Mouse (Mus musculus): Measurements from ENCODE around the gene Amz1. TPM values are rescaled to one million over a fixed set of nuclear protein-coding genes. Genes with fewer than 3 reads are reported as not detected.

Gene Amz1
- polyA plus RNA-seq, 1 experiment from 2014 or later: 1.2 TPM

GRCm38 (mm10) chr5:140710315-140710714, 13.6 kb upstream of the Amz1 start:
- WGBS: 90% methylated on average over 6 of the region's 6 CpGs
- no peak overlapping the region for H3K27ac ChIP-seq (ENCODE audit: low read depth, low read length)
- no peak for ATAC-seq (replicated peaks; ENCODE audit: low FRiP score)

GRCm38 (mm10) chr5:140711040-140711439, 12.9 kb upstream of the Amz1 start:
- Histone ChIP-seq H3K27ac (ENCODE audit: low read depth, low read length) (no peak overlapping the region), H3K9ac (ENCODE audit: low read depth, low read length) (no peak overlapping the region), H3K27me3 (replicated peaks; ENCODE audit: control insufficient read depth, insufficient read depth, low read length) (no peaks in the 10 kb centered on the region), H3K36me3 (ENCODE audit: control insufficient read depth, insufficient read depth, low read length) (peaks cover 32% of the 10 kb centered on the region), H3K4me1 (replicated peaks; ENCODE audit: control insufficient read depth, insufficient read depth, low read length) (peaks cover under 1% of the 10 kb centered on the region; the same call in 1 of the 2 replicates), H3K4me3 (ENCODE audit: low read depth, low read length) (no peak overlapping the region), H3K4me2 (no peak overlapping the region), H3K9me3 (ENCODE audit: control insufficient read depth, low read length) (no peaks in the 10 kb centered on the region)
- no peak for ATAC-seq (replicated peaks; ENCODE audit: low FRiP score)
- no peak for DNase-seq (ENCODE audit: low spot score)
- WGBS: 85% methylated on average over 5 of the region's 5 CpGs

More at GRCm38 (mm10) chr5:140710315-140710714, 13.6 kb upstream of the Amz1 start:
- H3K9me3 ChIP-seq (ENCODE audit: control insufficient read depth, low read length): no peaks in the 10 kb centered on the region
- no peak for DNase-seq (ENCODE audit: low spot score)
- no peak overlapping the region for H3K4me3 ChIP-seq (ENCODE audit: low read depth, low read length)
- H3K4me1 ChIP-seq (replicated peaks; ENCODE audit: control insufficient read depth, insufficient read depth, low read length): peaks cover 6% of the 10 kb centered on the region
- H3K36me3 ChIP-seq (ENCODE audit: control insufficient read depth, insufficient read depth, low read length): peaks cover 31% of the 10 kb centered on the region
- no peaks in the 10 kb centered on the region for H3K27me3 ChIP-seq (replicated peaks; ENCODE audit: control insufficient read depth, insufficient read depth, low read length)
- H3K4me2 ChIP-seq: no peak overlapping the region
- no peak overlapping the region for H3K9ac ChIP-seq (ENCODE audit: low read depth, low read length)

DNA sequence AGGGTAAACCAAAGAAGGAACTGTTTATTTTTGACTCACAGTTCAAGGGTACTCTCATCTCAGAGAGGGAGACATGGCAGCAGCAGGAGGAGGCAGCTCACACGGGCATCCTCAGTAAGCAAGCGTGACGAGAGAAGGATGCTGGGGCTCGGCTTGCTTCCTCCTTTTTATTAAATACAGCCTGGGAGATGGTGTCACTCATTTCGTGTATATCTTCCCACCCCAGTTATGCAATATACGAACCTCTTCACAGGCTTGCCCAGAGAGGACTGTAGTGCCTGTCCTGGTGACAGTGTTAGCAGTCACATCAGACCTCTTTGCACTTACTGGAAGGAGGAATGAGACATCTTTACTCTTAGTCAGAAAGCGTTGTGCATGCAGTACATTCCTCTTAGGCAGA, 3.2 kb upstream of the Amz1 start:
- 66% methylated on average over 7 of the region's 7 CpGs for WGBS

DNA sequence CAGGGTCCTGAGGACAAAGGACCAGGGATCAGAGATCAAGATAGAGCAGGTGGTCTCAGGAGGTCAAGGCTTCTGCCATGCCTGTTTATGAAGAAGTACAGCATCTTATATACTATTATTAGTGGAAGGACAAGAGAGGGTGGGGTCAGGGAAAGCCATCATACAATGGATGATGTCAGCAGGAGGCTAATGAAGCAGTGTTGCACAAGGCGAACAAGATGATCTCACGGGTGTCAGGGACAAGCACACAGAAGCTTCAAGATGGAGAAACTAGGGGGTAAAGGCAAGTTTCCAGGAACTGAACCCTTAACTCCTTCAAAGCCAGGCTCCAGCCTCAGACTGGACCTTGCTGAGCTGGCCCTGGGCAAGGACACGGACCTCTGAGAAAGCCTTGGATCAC, 1.8 kb upstream of the Amz1 start:
- Histone ChIP-seq H3K27me3 (replicated peaks; ENCODE audit: control insufficient read depth, insufficient read depth, low read length) (no peaks in the 10 kb centered on the region; the same call in 1 of the 2 replicates), H3K9me3 (ENCODE audit: control insufficient read depth, low read length) (no peaks in the 10 kb centered on the region), H3K4me1 (replicated peaks; ENCODE audit: control insufficient read depth, insufficient read depth, low read length) (peaks cover 9% of the 10 kb centered on the region), H3K4me3 (ENCODE audit: low read depth, low read length) (no peak overlapping the region), H3K27ac (ENCODE audit: low read depth, low read length) (no peak overlapping the region), H3K9ac (ENCODE audit: low read depth, low read length) (no peak overlapping the region), H3K4me2 (no peak overlapping the region), H3K36me3 (ENCODE audit: control insufficient read depth, insufficient read depth, low read length) (peaks cover 13% of the 10 kb centered on the region)
- ATAC-seq (replicated peaks; ENCODE audit: low FRiP score): no peak
- 72% methylated on average over 3 of the region's 3 CpGs for WGBS
- no peak for DNase-seq (ENCODE audit: low spot score)

More for the DNA sequence above, 3.2 kb upstream of the Amz1 start:
- Histone ChIP-seq H3K27ac (ENCODE audit: low read depth, low read length) (no peak overlapping the region), H3K9me3 (ENCODE audit: control insufficient read depth, low read length) (no peaks in the 10 kb centered on the region), H3K4me1 (replicated peaks; ENCODE audit: control insufficient read depth, insufficient read depth, low read length) (peaks cover 3% of the 10 kb centered on the region; the same call in 1 of the 2 replicates), H3K27me3 (replicated peaks; ENCODE audit: control insufficient read depth, insufficient read depth, low read length) (no peaks in the 10 kb centered on the region; the same call in 1 of the 2 replicates), H3K9ac (ENCODE audit: low read depth, low read length) (no peak overlapping the region), H3K36me3 (ENCODE audit: control insufficient read depth, insufficient read depth, low read length) (peaks cover 22% of the 10 kb centered on the region), H3K4me3 (ENCODE audit: low read depth, low read length) (no peak overlapping the region), H3K4me2 (no peak overlapping the region)
- no peak for ATAC-seq (replicated peaks; ENCODE audit: low FRiP score)
- no peak for DNase-seq (ENCODE audit: low spot score)

DNA sequence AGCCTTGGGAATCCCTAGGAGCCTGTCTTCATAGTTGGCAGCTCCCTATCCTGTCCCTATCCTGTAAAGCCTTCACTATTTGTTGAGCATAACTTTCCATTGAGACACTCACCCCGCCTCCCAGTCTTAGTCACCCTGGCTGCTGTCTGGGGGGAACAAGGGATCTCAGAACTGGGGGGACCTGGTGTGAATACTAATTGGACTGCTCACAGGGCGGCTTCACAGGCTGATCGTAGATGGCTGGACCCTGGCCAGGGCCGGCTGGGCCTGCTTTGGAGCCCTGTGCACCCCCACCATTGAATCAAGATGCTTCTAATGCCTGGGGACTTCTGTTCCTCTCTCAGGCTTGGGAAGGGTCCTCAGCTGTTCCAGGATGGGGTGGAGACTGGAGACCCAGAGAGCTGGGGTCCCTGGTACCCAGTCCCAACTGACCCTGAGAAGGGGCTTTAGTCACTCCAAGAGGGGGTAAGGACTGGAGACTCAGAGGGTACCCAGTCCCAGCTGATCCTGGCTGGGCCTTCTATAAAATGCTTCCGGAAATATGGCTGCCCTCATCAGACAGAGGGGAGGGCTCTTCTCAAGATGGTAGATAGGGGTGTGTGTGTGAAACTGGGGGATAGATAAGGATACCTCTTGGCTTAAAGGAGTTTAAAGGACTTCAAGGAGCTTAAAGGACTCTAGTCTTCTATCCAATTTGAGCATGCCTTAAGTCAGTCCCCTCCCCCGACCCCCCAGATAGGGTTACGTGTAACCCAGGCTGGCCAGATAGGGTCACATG, 2.3 kb downstream of the Amz1 start:
- Histone ChIP-seq H3K4me2 (no peak overlapping the region), H3K9ac (ENCODE audit: low read depth, low read length) (no peak overlapping the region), H3K36me3 (ENCODE audit: control insufficient read depth, insufficient read depth, low read length) (no peaks in the 10 kb centered on the region), H3K27me3 (replicated peaks; ENCODE audit: control insufficient read depth, insufficient read depth, low read length) (no peaks in the 10 kb centered on the region; the same call in 1 of the 2 replicates), H3K27ac (ENCODE audit: low read depth, low read length) (no peak overlapping the region), H3K4me1 (replicated peaks; ENCODE audit: control insufficient read depth, insufficient read depth, low read length) (peaks cover 12% of the 10 kb centered on the region), H3K4me3 (ENCODE audit: low read depth, low read length) (no peak overlapping the region), H3K9me3 (ENCODE audit: control insufficient read depth, low read length) (no peaks in the 10 kb centered on the region)
- 81% methylated on average over 7 of the region's 7 CpGs for WGBS
- peak; percentile 46; the same call in 1 of the 2 replicates for ATAC-seq (replicated peaks; ENCODE audit: low FRiP score)
- DNase-seq (ENCODE audit: low spot score): no peak

GRCm38 (mm10) chr5:140726946-140727740, 3.2 kb downstream of the Amz1 start:
- DNase-seq (ENCODE audit: low spot score) (no peak), ATAC-seq (replicated peaks; ENCODE audit: low FRiP score) (no peak)
- H3K9me3 ChIP-seq (ENCODE audit: control insufficient read depth, low read length): no peaks in the 10 kb centered on the region
- no peaks in the 10 kb centered on the region for H3K36me3 ChIP-seq (ENCODE audit: control insufficient read depth, insufficient read depth, low read length)
- peaks cover 12% of the 10 kb centered on the region for H3K4me1 ChIP-seq (replicated peaks; ENCODE audit: control insufficient read depth, insufficient read depth, low read length)
- H3K9ac ChIP-seq (ENCODE audit: low read depth, low read length): no peak overlapping the region
- no peaks in the 10 kb centered on the region; the same call in 1 of the 2 replicates for H3K27me3 ChIP-seq (replicated peaks; ENCODE audit: control insufficient read depth, insufficient read depth, low read length)
- 71% methylated on average over 17 of the region's 17 CpGs for WGBS
- no peak overlapping the region for H3K27ac ChIP-seq (ENCODE audit: low read depth, low read length)
- no peak overlapping the region for H3K4me2 ChIP-seq
- H3K4me3 ChIP-seq (ENCODE audit: low read depth, low read length): no peak overlapping the region

DNA sequence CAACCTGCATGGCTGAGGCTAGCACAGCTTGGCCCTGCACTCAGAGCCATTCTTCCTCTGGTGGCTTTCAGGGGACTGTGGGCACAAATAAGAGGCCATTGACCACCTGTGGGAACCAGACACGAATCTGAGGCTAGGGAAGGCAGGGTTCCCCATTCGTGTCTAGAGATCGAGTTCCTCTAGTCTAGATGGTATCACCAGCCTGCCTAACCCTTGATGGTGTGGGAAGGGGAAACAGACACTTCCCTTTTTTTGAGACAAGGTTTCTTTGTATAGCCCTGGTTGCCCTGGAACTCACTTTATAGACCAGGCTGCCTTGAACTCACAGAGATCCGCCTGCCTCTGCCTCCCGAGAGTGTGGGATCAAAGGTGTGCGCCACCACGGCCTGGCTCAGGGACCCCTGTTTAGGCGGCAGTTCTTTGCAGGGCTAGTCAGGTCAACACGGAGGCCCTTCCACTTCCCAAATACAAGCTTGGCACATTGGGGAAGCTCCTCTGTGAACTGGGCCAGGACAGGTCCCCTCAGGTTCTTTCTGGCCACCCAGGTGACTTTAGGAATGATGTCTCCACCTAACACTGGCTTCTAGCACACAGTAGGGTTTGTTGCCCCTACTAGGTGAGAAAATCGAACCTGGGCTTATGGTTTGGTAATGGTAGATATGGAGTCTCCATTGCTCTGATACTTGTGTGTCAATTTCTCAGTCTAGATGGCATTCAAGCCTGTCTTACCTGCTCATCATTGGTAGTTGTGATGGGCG, 7.3 kb downstream of the Amz1 start:
- WGBS: 59% methylated on average over 11 of the region's 11 CpGs
- ATAC-seq (replicated peaks; ENCODE audit: low FRiP score) (no peak), DNase-seq (ENCODE audit: low spot score) (no peak)
- Histone ChIP-seq H3K9me3 (ENCODE audit: control insufficient read depth, low read length) (no peaks in the 10 kb centered on the region), H3K27ac (ENCODE audit: low read depth, low read length) (no peak overlapping the region), H3K36me3 (ENCODE audit: control insufficient read depth, insufficient read depth, low read length) (no peaks in the 10 kb centered on the region), H3K4me2 (no peak overlapping the region), H3K9ac (ENCODE audit: low read depth, low read length) (no peak overlapping the region), H3K4me3 (ENCODE audit: low read depth, low read length) (no peak overlapping the region), H3K27me3 (replicated peaks; ENCODE audit: control insufficient read depth, insufficient read depth, low read length) (peaks cover 23% of the 10 kb centered on the region), H3K4me1 (replicated peaks; ENCODE audit: control insufficient read depth, insufficient read depth, low read length) (peaks cover 17% of the 10 kb centered on the region)

- no peak overlapping the region for H3K4me2 ChIP-seq
- H3K4me3 ChIP-seq (ENCODE audit: low read depth, low read length): no peak overlapping the region
- no peak overlapping the region for H3K9ac ChIP-seq (ENCODE audit: low read depth, low read length)
- no peak for ATAC-seq (replicated peaks; ENCODE audit: low FRiP score)
- H3K36me3 ChIP-seq (ENCODE audit: control insufficient read depth, insufficient read depth, low read length): no peaks in the 10 kb centered on the region
- no peak overlapping the region for H3K27ac ChIP-seq (ENCODE audit: low read depth, low read length)
- 61% methylated on average over 4 of the region's 4 CpGs for WGBS
- no peak for DNase-seq (ENCODE audit: low spot score)
- no peaks in the 10 kb centered on the region for H3K9me3 ChIP-seq (ENCODE audit: control insufficient read depth, low read length)
- H3K4me1 ChIP-seq (replicated peaks; ENCODE audit: control insufficient read depth, insufficient read depth, low read length): peaks cover 10% of the 10 kb centered on the region; the same call in 1 of the 2 replicates
- H3K27me3 ChIP-seq (replicated peaks; ENCODE audit: control insufficient read depth, insufficient read depth, low read length): peaks cover 33% of the 10 kb centered on the region
Observed at GRCm38 (mm10) chr5:140732195-140732594, 8.3 kb downstream of the Amz1 start.

Measured in liver, embryonic 11.5 days (tissue).